Mouse (Mus musculus): Measurements from ENCODE around the gene Gatm.

DNA sequence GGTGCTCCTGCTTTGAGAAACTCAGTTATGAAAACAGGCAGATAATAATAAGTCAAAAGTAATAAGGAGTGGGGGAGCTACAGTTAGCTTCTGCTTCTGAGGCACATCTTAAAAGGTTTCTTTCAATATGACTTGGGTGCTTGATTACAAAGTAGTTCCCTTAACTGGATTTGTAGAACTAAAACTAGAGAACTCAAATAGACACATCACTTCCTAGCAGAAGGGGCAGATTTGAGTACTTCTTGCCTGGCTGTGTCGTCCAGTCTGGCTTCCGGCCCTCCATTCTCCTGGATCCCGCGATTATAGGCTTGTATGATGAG is 511 bp upstream of the Gatm start:
- no peak for TF ChIP-seq POLR2A (IDR thresholded peaks at IDR 0.05; ENCODE audit: low read depth, low read length)
- TF ChIP-seq CTCF (conservative IDR thresholded peaks at IDR 0.05; ENCODE audit: insufficient read depth, insufficient read length, low read depth, low read length) = no peak

Data from kidney, adult 2 months (tissue).